Mouse (Mus musculus) heart, adult 2 months (tissue): ENCODE results near the gene Spock2. TPM values are rescaled to one million over a fixed set of nuclear protein-coding genes. Genes with fewer than 3 reads are reported as not detected.

Experiments
- DNase-seq, 2 experiments: peaks; one replicate each; pipeline ENCODE4 v3.0.0; 2021
- H3K27ac ChIP-seq: fragments of 200-600 bp; 2 replicates; pipeline ENCODE4 v1.8.1; 2022
- H3K27me3 ChIP-seq: fragments of 200-500 bp; 2 replicates; pipeline ENCODE4 v1.6.1; 2012; ENCODE audit warnings: mild to moderate bottlenecking, low read length, inconsistent platforms, mixed read lengths; ENCODE audit not compliant: control insufficient read depth, insufficient read depth
- H3K36me3 ChIP-seq: fragments of 200-500 bp; 2 replicates; pipeline ENCODE4 v1.6.1; 2012; ENCODE audit warnings: low read length, inconsistent platforms; ENCODE audit not compliant: control insufficient read depth, insufficient read depth
- H3K4me1 ChIP-seq: fragments of 200-500 bp; 2 replicates; pipeline ENCODE4 v1.6.1; 2011; ENCODE audit warnings: low read length; ENCODE audit not compliant: control insufficient read depth, insufficient read depth
- H3K4me3 ChIP-seq: fragments of 200-600 bp; 2 replicates; pipeline ENCODE4 v1.8.1; 2022
- H3K79me2 ChIP-seq: fragments of 200-500 bp; replicated peaks from 2 replicates; pipeline ENCODE4 v1.6.1; 2012; ENCODE audit warnings: mild to moderate bottlenecking, inconsistent platforms, low read length, moderate library complexity, mixed read lengths; ENCODE audit not compliant: control insufficient read depth, insufficient read depth
- H3K9ac ChIP-seq: fragments of 200-500 bp; 2 replicates; pipeline ENCODE4 v1.6.1; 2012; ENCODE audit warnings: low read depth, mild to moderate bottlenecking, control low read depth, inconsistent platforms, low read length, mixed read lengths
- CTCF ChIP-seq: fragments of 200-600 bp; IDR thresholded peaks from 2 replicates; pipeline ENCODE4 v1.8.1; 2022; ENCODE audit warnings: antibody characterized with exemption, mild to moderate bottlenecking, moderate library complexity
- EP300 ChIP-seq: fragments of 200-500 bp; IDR thresholded peaks from 2 replicates; pipeline ENCODE4 v1.6.1; 2011; ENCODE audit warnings: low read depth, low read length, control low read depth; ENCODE audit not compliant: insufficient read depth
- POLR2A ChIP-seq: fragments of 200-500 bp; IDR thresholded peaks from 2 replicates; pipeline ENCODE4 v1.6.1; 2011; ENCODE audit warnings: mild to moderate bottlenecking, low read depth, low read length, control low read depth; ENCODE audit not compliant: insufficient read depth
- WGBS: fragments of 180-500 bp; shearing (Covaris S2); methylation state at CpG from one replicate; pipeline ENCODE4 v1.1.7; 2018; 5-methylcytosine and 5-hydroxymethylcytosine counted together
- intact Hi-C: fragments of 180-260 bp; cut with DNase I; formaldehyde crosslinking; loops from one replicate; pipeline ENCODE4 v1.15.1; 2025
- polyA plus RNA-seq: library from polyadenylated mRNA; depleted of rRNA; stranded (reverse); fragments of >200 nt; gene quantifications from 2 replicates; pipeline ENCODE4 v1.2.3, GENCODE M21; 2012
- total RNA-seq, 2 experiments: library from RNA; stranded (reverse); gene quantifications; 2 replicates each; pipeline ENCODE4 v1.2.3; 2021

Gene Spock2
- total and polyA plus RNA-seq, 3 experiments, result 8.4 to 21.7 (median 12.2) TPM

DNA sequence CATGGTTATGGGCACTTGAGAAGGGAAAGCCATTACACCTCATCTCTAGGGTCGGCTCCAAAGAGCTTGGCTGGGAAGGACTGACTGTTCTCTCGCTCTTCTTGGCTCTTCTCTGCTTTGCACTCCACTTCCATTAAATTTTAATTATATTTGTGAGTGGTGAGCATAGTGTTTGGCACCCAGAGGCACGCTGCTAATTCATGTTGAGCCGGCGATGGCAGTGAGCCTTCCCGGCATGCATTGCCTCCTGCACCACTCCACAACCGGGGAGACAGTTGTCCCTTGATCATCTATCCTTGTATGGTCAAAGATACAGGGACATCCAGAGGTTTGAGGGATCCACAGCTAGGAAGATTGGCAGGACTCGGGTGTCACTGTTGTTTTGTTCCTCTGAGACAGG lies 4.0 kb downstream of the Spock2 start:
- TF ChIP-seq CTCF (no peak), EP300 (no peak), POLR2A (no peak)
- Histone ChIP-seq H3K36me3 (no peaks in the 10 kb centered on the region), H3K27ac (no peak overlapping the region), H3K4me3 (no peak overlapping the region), H3K4me1 (no peaks in the 10 kb centered on the region), H3K79me2 (no peaks in the 10 kb centered on the region), H3K27me3 (peaks cover 6% of the 10 kb centered on the region), H3K9ac (no peak overlapping the region)
- WGBS, result 83% methylated on average over 8 of the region's 8 CpGs
- intact Hi-C loops, result no loop called here
- no peak for DNase-seq

DNA sequence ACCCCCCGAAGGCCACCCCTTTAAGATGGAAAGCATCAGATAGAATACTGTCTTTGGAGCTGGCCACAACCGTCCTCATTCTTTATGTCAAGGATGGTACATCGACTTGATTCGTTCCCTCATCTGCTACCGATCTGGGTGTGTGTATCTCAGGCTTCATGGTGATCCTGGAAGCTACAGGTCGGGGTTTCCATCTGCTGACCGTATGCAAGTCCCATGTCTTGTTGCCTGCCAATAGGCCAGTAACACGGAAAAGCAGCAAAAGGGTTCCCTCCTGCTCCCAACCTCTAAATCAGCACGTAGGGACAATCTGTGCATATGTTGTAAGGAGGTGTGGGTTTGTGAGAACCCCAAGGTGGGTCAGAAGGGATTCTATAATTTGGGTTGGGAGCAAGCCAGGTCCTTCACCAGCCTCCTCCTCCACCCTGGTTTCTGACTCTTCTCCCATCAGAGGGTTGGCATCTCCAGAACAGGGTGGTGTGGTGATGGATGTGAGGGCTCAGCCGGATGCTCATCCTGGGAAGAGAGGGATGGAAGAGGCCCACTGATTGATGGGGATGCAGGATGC lies 5.0 kb downstream of the Spock2 start:
- Histone ChIP-seq H3K4me1 (no peaks in the 10 kb centered on the region), H3K79me2 (no peaks in the 10 kb centered on the region), H3K36me3 (no peaks in the 10 kb centered on the region), H3K27ac (no peak overlapping the region), H3K9ac (no peak overlapping the region), H3K27me3 (peaks cover 6% of the 10 kb centered on the region), H3K4me3 (no peak overlapping the region)
- TF ChIP-seq EP300 (no peak), POLR2A (no peak), CTCF (no peak)
- no peak for DNase-seq
- intact Hi-C loops, result no loop called here
- 84% methylated on average over 10 of the region's 10 CpGs for WGBS

DNA sequence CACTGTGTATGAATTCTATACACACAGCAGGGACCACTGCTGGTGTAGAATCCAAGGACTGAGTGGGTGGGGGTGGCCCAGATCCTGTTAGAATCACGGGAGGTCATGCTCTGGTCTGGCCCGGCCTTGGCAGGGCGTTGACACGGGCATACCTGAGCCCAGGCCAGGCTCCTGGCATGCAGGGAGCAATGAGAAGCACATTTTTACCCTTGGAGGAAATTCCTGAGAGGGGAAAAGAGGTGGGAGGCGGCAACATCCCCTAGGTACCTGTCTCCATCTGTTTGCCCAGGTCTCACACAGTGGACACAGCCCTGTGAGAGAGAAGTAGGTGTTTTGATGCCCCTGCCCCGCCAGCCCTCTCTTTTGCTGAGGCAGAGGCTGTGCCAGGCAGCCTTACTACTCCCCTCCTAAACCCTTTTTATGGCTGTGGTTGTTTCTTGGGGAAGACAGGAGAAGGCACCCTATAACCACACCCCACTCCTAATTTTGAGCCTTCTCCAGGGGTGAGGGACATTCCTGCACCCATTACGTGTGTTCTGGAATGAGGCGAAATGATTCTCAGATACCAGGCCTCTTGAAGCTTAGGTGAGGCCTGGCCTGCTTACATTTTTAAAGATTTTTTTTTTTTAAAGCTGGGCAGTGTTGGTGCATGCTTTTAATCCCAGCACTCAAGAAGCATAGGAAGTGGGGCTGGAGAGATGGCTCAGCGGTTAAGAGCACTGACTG lies 8.1 kb downstream of the Spock2 start:
- H3K36me3 ChIP-seq, result no peaks in the 10 kb centered on the region
- no peak overlapping the region for H3K27ac ChIP-seq
- no peaks in the 10 kb centered on the region for H3K79me2 ChIP-seq
- intact Hi-C loops, result no loop called here
- H3K4me1 ChIP-seq, result no peaks in the 10 kb centered on the region
- H3K9ac ChIP-seq, result no peak overlapping the region
- no peak for DNase-seq
- TF ChIP-seq CTCF, result no peak
- no peak for TF ChIP-seq EP300
- TF ChIP-seq POLR2A, result no peak
- WGBS, result 90% methylated on average over 9 of the region's 9 CpGs
- H3K27me3 ChIP-seq, result no peaks in the 10 kb centered on the region
- H3K4me3 ChIP-seq, result no peak overlapping the region

DNA sequence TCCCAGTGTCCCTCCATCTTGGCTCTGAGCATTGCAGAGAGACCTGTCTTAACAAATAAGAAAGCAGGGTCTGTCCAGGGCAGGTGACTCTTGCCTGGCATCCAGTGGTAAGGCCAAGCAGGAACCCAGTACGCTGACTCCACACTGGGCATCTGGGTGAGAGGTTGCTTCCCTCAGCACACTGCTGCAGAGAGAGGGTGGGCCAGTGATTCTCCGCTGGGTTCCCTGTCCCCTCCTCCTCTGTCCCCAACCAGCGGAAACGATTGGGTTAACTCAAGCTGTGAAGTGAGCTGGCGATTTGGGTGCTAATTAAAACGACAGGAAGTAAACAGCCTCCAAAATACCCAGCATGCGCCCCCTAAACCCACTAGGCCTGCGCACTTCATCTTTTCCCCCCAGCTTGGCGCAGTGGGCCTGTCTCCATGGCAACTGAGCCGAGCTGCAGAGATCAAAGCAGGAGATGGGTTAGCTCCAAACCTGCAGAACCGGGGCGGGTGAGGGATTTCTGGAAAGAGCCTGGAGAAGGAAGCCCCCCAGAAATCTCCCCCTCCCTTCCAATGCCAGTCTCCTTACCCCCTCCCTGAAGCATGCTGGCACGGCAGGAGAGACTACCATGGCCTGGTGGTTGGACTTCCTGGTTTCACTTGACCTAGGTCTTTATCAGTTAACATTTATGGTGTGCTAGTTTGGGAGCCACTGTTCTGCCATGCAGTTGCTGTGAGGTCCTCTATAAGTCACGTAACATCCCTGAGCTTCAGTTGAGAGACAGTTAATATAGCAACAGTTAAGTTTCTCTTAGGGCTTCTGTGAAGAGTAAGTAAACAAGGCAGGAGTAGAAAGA lies 9.5 kb downstream of the Spock2 start:
- H3K9ac ChIP-seq, result no peak overlapping the region
- 44% methylated on average over 14 of the region's 14 CpGs for WGBS
- intact Hi-C loops, result no loop called here
- DNase-seq, result no peak
- H3K27ac ChIP-seq, result no peak overlapping the region
- no peaks in the 10 kb centered on the region for H3K79me2 ChIP-seq
- H3K36me3 ChIP-seq, result no peaks in the 10 kb centered on the region
- H3K27me3 ChIP-seq, result no peaks in the 10 kb centered on the region
- no peak for TF ChIP-seq EP300
- no peak for TF ChIP-seq CTCF
- TF ChIP-seq POLR2A, result no peak
- no peaks in the 10 kb centered on the region for H3K4me1 ChIP-seq
- H3K4me3 ChIP-seq, result no peak overlapping the region

DNA sequence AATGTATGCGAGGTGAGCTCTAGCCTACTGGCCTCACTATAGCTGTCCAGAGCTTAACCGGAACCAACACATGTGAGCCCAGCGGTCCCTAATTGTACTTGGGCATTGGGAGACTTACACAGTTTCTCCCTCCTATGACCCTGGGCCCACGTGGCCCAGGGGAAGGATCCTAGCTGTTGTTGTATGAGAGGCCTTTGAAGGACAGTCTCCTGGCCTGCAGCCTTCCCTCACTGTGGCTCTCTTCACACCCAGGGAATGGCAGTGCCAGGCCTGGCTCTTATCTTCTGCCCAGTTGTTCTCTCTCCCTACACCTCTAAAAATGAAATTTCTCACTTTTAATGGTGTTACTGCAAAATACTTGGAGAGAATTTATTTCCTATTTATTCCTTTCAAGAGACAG lies 11.0 kb downstream of the Spock2 start:
- DNase-seq, result peak in 1 of 2 experiments; percentile 32
- WGBS, result 56% methylated on average over 4 of the region's 4 CpGs
- intact Hi-C loops, result no loop called here
- Histone ChIP-seq H3K36me3 (no peaks in the 10 kb centered on the region), H3K79me2 (no peaks in the 10 kb centered on the region), H3K27ac (no peak overlapping the region), H3K27me3 (no peaks in the 10 kb centered on the region), H3K9ac (no peak overlapping the region), H3K4me1 (no peaks in the 10 kb centered on the region), H3K4me3 (no peak overlapping the region)
- no peak for TF ChIP-seq CTCF
- no peak for TF ChIP-seq POLR2A
- TF ChIP-seq EP300, result no peak

DNA sequence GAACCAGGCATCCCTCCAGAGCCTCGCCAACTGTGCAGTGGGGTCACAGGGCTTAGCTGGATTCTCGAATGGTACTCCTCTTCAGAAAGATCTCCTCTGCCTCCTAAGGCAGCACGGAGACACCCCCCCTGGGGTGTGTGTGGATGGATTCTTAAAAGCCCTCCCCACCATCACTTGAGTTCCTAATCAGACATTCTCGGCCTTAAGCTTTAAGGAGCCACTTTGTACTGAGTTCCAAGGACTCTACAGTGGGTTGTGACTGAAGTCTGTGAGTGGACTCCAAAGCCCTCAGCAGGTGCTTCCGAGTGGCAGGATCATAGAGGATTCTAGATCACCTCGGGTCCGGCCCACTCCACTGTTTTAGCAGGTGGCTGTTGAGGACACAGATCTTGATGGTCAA lies 12.4 kb downstream of the Spock2 start:
- Histone ChIP-seq H3K36me3 (no peaks in the 10 kb centered on the region), H3K27ac (no peak overlapping the region), H3K4me3 (no peak overlapping the region), H3K27me3 (no peaks in the 10 kb centered on the region), H3K4me1 (no peaks in the 10 kb centered on the region), H3K79me2 (no peaks in the 10 kb centered on the region), H3K9ac (no peak overlapping the region)
- 72% methylated on average over 7 of the region's 7 CpGs for WGBS
- TF ChIP-seq EP300, result no peak
- TF ChIP-seq CTCF, result no peak
- no peak for DNase-seq
- intact Hi-C loops, result no loop called here
